10 mouse cellular contexts compared by ENCODE assay signal in the genomic region with DNA sequence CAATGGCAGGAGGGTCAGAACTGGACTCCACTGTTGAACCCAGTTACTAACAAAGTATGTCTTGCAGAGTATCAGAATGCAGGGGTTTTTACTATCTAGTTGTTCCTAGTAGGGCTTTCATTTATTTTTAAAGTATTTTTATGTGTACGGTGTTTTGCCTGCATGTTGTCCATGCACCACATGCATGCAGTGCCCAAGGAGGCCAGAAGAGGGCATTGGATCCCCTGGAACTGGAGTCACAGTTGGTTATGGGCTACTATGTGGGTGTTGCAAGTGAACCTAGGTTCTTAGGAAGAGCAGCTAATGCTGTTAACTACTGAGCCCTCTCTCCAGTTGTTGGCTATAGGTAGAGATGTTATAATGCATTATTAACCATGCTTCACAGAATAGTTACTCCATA. TPM values are rescaled to one million over a fixed set of nuclear protein-coding genes. Genes with fewer than 3 reads are reported as not detected.
DNase-seq lines count a peak whose midpoint lies in the region; ATAC-seq and TF ChIP-seq lines count a peak whose summit lies in the region.
"Had no signal": no experiment of that assay in that cellular context is flagged by ENCODE, and none has a peak within 500 bp of the region (broad histone marks: within the 10 kb centered on the region; RNA-seq: fewer than 3 reads in every experiment).

No protein-coding gene starts in this region.

- H3K27ac ChIP-seq in heart, embryonic 10.5 days: no peak overlapping the region
- no peak overlapping the region for H3K27ac ChIP-seq in hindbrain, postnatal 0 days
- no peak overlapping the region for H3K27ac ChIP-seq in lung, postnatal 0 days (ENCODE audit: low read length)

- H3K27me3 ChIP-seq in heart, embryonic 10.5 days (ENCODE audit: insufficient read depth, poor library complexity, severe bottlenecking): no peaks in the 10 kb centered on the region
- H3K27me3 ChIP-seq in hindbrain, postnatal 0 days (ENCODE audit: insufficient read depth, low read length): no peaks in the 10 kb centered on the region
- no peaks in the 10 kb centered on the region for H3K27me3 ChIP-seq in lung, postnatal 0 days (replicated peaks; ENCODE audit: insufficient read depth, low read length)

- H3K4me3 ChIP-seq in heart, embryonic 10.5 days: no peak overlapping the region
- H3K4me3 ChIP-seq in hindbrain, postnatal 0 days (ENCODE audit: low read length): no peak overlapping the region
- H3K4me3 ChIP-seq in lung, postnatal 0 days (ENCODE audit: low read depth, low read length): no peak overlapping the region

- TF ChIP-seq CTCF in hindbrain, postnatal 0 days (IDR thresholded peaks at IDR 0.05; ENCODE audit: low read depth): peak; percentile 77
- peak; percentile 75 for TF ChIP-seq CTCF in lung, postnatal 0 days (IDR thresholded peaks at IDR 0.05)

- no peak for TF ChIP-seq EP300 in lung, postnatal 0 days (IDR thresholded peaks at IDR 0.05)

- H3K9me3 ChIP-seq in heart, embryonic 10.5 days: no peaks in the 10 kb centered on the region
- no peaks in the 10 kb centered on the region for H3K9me3 ChIP-seq in hindbrain, postnatal 0 days (ENCODE audit: low read length)
- no peaks in the 10 kb centered on the region for H3K9me3 ChIP-seq in lung, postnatal 0 days (ENCODE audit: low read length)

- no peak overlapping the region for H3K4me2 ChIP-seq in hindbrain, postnatal 0 days (ENCODE audit: low read depth, low read length)
- H3K4me2 ChIP-seq in lung, postnatal 0 days (replicated peaks; ENCODE audit: low read depth, low read length): no peak overlapping the region

- no peaks in the 10 kb centered on the region for H3K4me1 ChIP-seq in heart, embryonic 10.5 days
- no peaks in the 10 kb centered on the region for H3K4me1 ChIP-seq in hindbrain, postnatal 0 days (ENCODE audit: insufficient read depth, low read length)
- H3K4me1 ChIP-seq in lung, postnatal 0 days (ENCODE audit: insufficient read depth, low read depth, low read length): no peaks in the 10 kb centered on the region

- no peak for ATAC-seq in hindbrain, postnatal 0 days
- no peak for ATAC-seq in lung, postnatal 0 days

- DNase-seq in heart, adult 11 months: peak; percentile 86
- DNase-seq in heart, embryonic 10.5 days (ENCODE audit: low spot score): no peak
- peak; percentile 75 for DNase-seq in urinary bladder, postnatal 14 days (ENCODE audit: low spot score)
- DNase-seq in urinary bladder, postnatal 4 days (ENCODE audit: low spot score in 2 of 2): no peak
- peak; percentile 12 for DNase-seq in c-Kit-positive CD71-positive TER-119-positive erythroid progenitor cells, embryonic 14.5 days (ENCODE audit: low spot score)
- peak; percentile 54 for DNase-seq in hindbrain, postnatal 0 days (ENCODE audit: low spot score)
- peak; percentile 26 for DNase-seq in lung, postnatal 0 days (ENCODE audit: low spot score)
- peak; percentile 54 to 77 for DNase-seq in thymus, postnatal 10 days (ENCODE audit: low spot score in 2 of 2)

- H3K36me3 ChIP-seq in heart, embryonic 10.5 days: no peaks in the 10 kb centered on the region
- no peaks in the 10 kb centered on the region for H3K36me3 ChIP-seq in hindbrain, postnatal 0 days (ENCODE audit: insufficient read depth, low read length)
- no peaks in the 10 kb centered on the region for H3K36me3 ChIP-seq in lung, postnatal 0 days (ENCODE audit: insufficient read depth, low read length)

- WGBS in heart, embryonic 10.5 days: 61% methylated on average over 1 of the region's 1 CpGs
- 64% methylated on average over 1 of the region's 1 CpGs for WGBS in hindbrain, postnatal 0 days
- WGBS in lung, postnatal 0 days: 52% methylated on average over 1 of the region's 1 CpGs

- no peak overlapping the region for H3K9ac ChIP-seq in hindbrain, postnatal 0 days (replicated peaks; ENCODE audit: low read length)
- H3K9ac ChIP-seq in lung, postnatal 0 days (replicated peaks; ENCODE audit: low read depth): no peak overlapping the region

RNA-seq across cellular contexts. Expression of a gene that starts 5.8 kb away (rescaled TPM):
- not detected in 2 replicates for polyA plus RNA-seq in heart, embryonic 10.5 days (2016; fragmentation: Nextera tagmentation; extraction: Ambion mirVana)
- not detected in 2 replicates for total RNA-seq in hindbrain, postnatal 0 days (2014; rRNA removed)
- polyA plus RNA-seq in hindbrain, postnatal 0 days (2015; fragmentation: Nextera tagmentation; extraction: Ambion mirVana): not detected in 2 replicates
- not detected in 2 replicates for polyA plus RNA-seq in lung, postnatal 0 days (2015; fragmentation: Nextera tagmentation; extraction: Ambion mirVana)
- total RNA-seq: layer of hippocampus, postnatal 14 days; neutrophil, adult 5-6 weeks had no signal

RNA-seq across cellular contexts. Expression of a gene that starts 10.6 kb away (rescaled TPM):
- polyA plus RNA-seq in heart, embryonic 10.5 days (2016; fragmentation: Nextera tagmentation; extraction: Ambion mirVana): not detected in 2 replicates
- total RNA-seq in hindbrain, postnatal 0 days (2014; rRNA removed): not detected in 2 replicates
- polyA plus RNA-seq in hindbrain, postnatal 0 days (2015; fragmentation: Nextera tagmentation; extraction: Ambion mirVana): not detected in 2 replicates
- polyA plus RNA-seq in lung, postnatal 0 days (2015; fragmentation: Nextera tagmentation; extraction: Ambion mirVana): not detected in 2 replicates
- total RNA-seq: layer of hippocampus, postnatal 14 days; neutrophil, adult 5-6 weeks had no signal

RNA-seq across cellular contexts. Expression of a gene that starts 13.1 kb away (rescaled TPM):
- not detected in 2 replicates for polyA plus RNA-seq in heart, embryonic 10.5 days (2016; fragmentation: Nextera tagmentation; extraction: Ambion mirVana)
- not detected in 2 replicates for total RNA-seq in hindbrain, postnatal 0 days (2014; rRNA removed)
- polyA plus RNA-seq in hindbrain, postnatal 0 days (2015; fragmentation: Nextera tagmentation; extraction: Ambion mirVana): not detected in 2 replicates
- not detected in 2 replicates for polyA plus RNA-seq in lung, postnatal 0 days (2015; fragmentation: Nextera tagmentation; extraction: Ambion mirVana)
- total RNA-seq: layer of hippocampus, postnatal 14 days; neutrophil, adult 5-6 weeks had no signal

RNA-seq across cellular contexts. Expression of a gene that starts 19.0 kb away (rescaled TPM):
- not detected in 2 replicates for polyA plus RNA-seq in heart, embryonic 10.5 days (2016; fragmentation: Nextera tagmentation; extraction: Ambion mirVana)
- not detected in 2 replicates for total RNA-seq in hindbrain, postnatal 0 days (2014; rRNA removed)
- polyA plus RNA-seq in hindbrain, postnatal 0 days (2015; fragmentation: Nextera tagmentation; extraction: Ambion mirVana): not detected in 2 replicates
- polyA plus RNA-seq in lung, postnatal 0 days (2015; fragmentation: Nextera tagmentation; extraction: Ambion mirVana): not detected in 2 replicates
- total RNA-seq: layer of hippocampus, postnatal 14 days; neutrophil, adult 5-6 weeks had no signal

RNA-seq across cellular contexts. Expression of a gene that starts 35.7 kb away (rescaled TPM):
- 0.26 and 1.5 TPM in 2 replicates for polyA plus RNA-seq in heart, embryonic 10.5 days (2016; fragmentation: Nextera tagmentation; extraction: Ambion mirVana)
- 2.2 and 2.7 TPM in 2 replicates for total RNA-seq in hindbrain, postnatal 0 days (2014; rRNA removed)
- 3.7 and 4.3 TPM in 2 replicates for polyA plus RNA-seq in hindbrain, postnatal 0 days (2015; fragmentation: Nextera tagmentation; extraction: Ambion mirVana)
- 2.5 and 2.8 TPM in 2 replicates for polyA plus RNA-seq in lung, postnatal 0 days (2015; fragmentation: Nextera tagmentation; extraction: Ambion mirVana)
- total RNA-seq: neutrophil, adult 5-6 weeks had no signal

Comparison
In these comparisons a context has a peak if more than half of its experiments do, and no peak if none do; other contexts are left out.
1. DNase-seq: peak in heart, adult 11 months (single experiment), urinary bladder, postnatal 14 days (single experiment), c-Kit-positive CD71-positive TER-119-positive erythroid progenitor cells, embryonic 14.5 days (single experiment), hindbrain, postnatal 0 days (single experiment), lung, postnatal 0 days (single experiment) and thymus, postnatal 10 days (2 of 2); none in heart, embryonic 10.5 days (single experiment) and urinary bladder, postnatal 4 days (0 of 2).